Mouse (Mus musculus): ENCODE data around the gene Glis2.

GRCm38 (mm10) chr16:4649692-4650091 is 55.2 kb downstream of the Glis2 start:
- TF ChIP-seq TAL1 (IDR thresholded peaks at IDR 0.05; ENCODE audit: low read length) (no peak), GATA1 (IDR thresholded peaks at IDR 0.05; ENCODE audit: low read length) (no peak)
